In the genomic region with DNA sequence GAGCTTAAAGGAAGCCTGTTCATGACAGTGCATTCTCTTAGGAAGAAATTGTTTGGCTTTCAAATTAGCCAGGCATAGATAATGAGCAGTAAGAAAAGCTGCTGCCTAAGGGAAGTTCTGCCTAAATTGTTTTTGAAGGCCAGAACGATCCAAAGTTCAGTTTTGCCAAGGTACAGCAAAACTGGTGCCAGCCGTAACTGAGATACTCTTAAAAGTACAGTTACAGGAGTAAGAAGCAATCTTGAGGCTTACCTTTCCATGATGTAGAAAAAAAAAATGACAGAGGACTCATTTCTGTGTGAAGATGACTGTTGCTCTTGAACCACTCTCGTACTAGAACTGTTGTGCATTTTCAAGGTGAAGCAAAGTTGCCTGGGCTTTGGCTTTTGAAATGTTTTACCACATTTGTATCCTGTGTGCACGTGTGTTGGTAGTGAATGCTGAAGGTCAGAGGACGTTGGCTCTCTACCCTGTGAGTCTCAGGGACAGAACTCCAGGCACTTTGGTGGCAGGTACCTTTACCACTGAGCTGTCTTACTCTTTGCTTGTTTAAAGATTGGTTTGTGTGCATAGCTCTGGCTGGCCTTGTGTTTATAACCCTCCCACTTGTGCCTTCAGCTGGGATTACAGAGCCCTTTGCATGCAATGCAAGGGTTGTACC, we compare ENCODE assay signal across 9 mouse cellular contexts. TPM values are rescaled to one million over a fixed set of nuclear protein-coding genes. Genes with fewer than 3 reads are reported as not detected.
DNase-seq lines count a peak whose midpoint lies in the region; ATAC-seq and TF ChIP-seq lines count a peak whose summit lies in the region.
"Had no signal": no experiment of that assay in that cellular context is flagged by ENCODE, and none has a peak within 500 bp of the region (broad histone marks: within the 10 kb centered on the region; RNA-seq: fewer than 3 reads in every experiment).

No protein-coding gene starts in this region.

- no peak for ATAC-seq in lung, embryonic 14.5 days (ENCODE audit: insufficient read depth)
- ATAC-seq in lung, postnatal 0 days = no peak
- ATAC-seq in kidney, embryonic 15.5 days (replicated peaks; ENCODE audit: low FRiP score) = no peak
- ATAC-seq in neural tube, embryonic 13.5 days (ENCODE audit: low read depth) = no peak

- H3K4me3 ChIP-seq in lung, embryonic 14.5 days (ENCODE audit: low read depth, low read length) = no peak overlapping the region
- H3K4me3 ChIP-seq in lung, postnatal 0 days (ENCODE audit: low read depth, low read length) = no peak overlapping the region
- 0 out of 2 replicates have a peak overlapping the region, but pooled peaks have one; percentile 5 for H3K4me3 ChIP-seq in kidney, embryonic 15.5 days (replicated peaks)
- H3K4me3 ChIP-seq in neural tube, embryonic 13.5 days = no peak overlapping the region

- peak overlapping the region; percentile 4; the same call in 1 of the 2 replicates for H3K9ac ChIP-seq in lung, embryonic 14.5 days
- no peak overlapping the region for H3K9ac ChIP-seq in lung, postnatal 0 days (replicated peaks; ENCODE audit: low read depth)
- no peak overlapping the region for H3K9ac ChIP-seq in kidney, embryonic 15.5 days
- H3K9ac ChIP-seq in neural tube, embryonic 13.5 days = 0 out of 2 replicates have a peak overlapping the region, but pooled peaks have one; percentile 1

- 60% methylated on average over 5 of the region's 5 CpGs for WGBS in lung, embryonic 14.5 days
- 55% methylated on average over 5 of the region's 5 CpGs for WGBS in lung, postnatal 0 days
- WGBS in kidney, embryonic 15.5 days = 67% methylated on average over 5 of the region's 5 CpGs
- WGBS in neural tube, embryonic 13.5 days = 78% methylated on average over 5 of the region's 5 CpGs

- no peaks in the 10 kb centered on the region for H3K9me3 ChIP-seq in lung, embryonic 14.5 days (ENCODE audit: low read depth, low read length)
- H3K9me3 ChIP-seq in lung, postnatal 0 days (ENCODE audit: low read length) = no peaks in the 10 kb centered on the region
- H3K9me3 ChIP-seq in kidney, embryonic 15.5 days (replicated peaks) = no peaks in the 10 kb centered on the region
- H3K9me3 ChIP-seq in neural tube, embryonic 13.5 days = no peaks in the 10 kb centered on the region

- H3K4me2 ChIP-seq in lung, embryonic 14.5 days = peak overlapping the region; percentile 27; the same call in 1 of the 2 replicates
- H3K4me2 ChIP-seq in lung, postnatal 0 days (replicated peaks; ENCODE audit: low read depth, low read length) = no peak overlapping the region
- peak overlapping the region; percentile 17 for H3K4me2 ChIP-seq in kidney, embryonic 15.5 days
- H3K4me2 ChIP-seq in neural tube, embryonic 13.5 days = no peak overlapping the region

- H3K4me1 ChIP-seq in lung, embryonic 14.5 days (ENCODE audit: insufficient read depth) = peaks cover 8% of the 10 kb centered on the region
- peaks cover 10% of the 10 kb centered on the region; the same call in 1 of the 2 replicates for H3K4me1 ChIP-seq in lung, postnatal 0 days (ENCODE audit: insufficient read depth, low read depth, low read length)
- peaks cover 19% of the 10 kb centered on the region for H3K4me1 ChIP-seq in kidney, embryonic 15.5 days
- H3K4me1 ChIP-seq in neural tube, embryonic 13.5 days (replicated peaks) = peaks cover 31% of the 10 kb centered on the region

- TF ChIP-seq CTCF in lung, embryonic 14.5 days (IDR thresholded peaks at IDR 0.05; ENCODE audit: low read depth) = no peak
- TF ChIP-seq CTCF in lung, postnatal 0 days (IDR thresholded peaks at IDR 0.05) = no peak

- peaks cover 50% of the 10 kb centered on the region for H3K36me3 ChIP-seq in lung, embryonic 14.5 days (ENCODE audit: insufficient read depth)
- H3K36me3 ChIP-seq in lung, postnatal 0 days (ENCODE audit: insufficient read depth, low read length) = no peaks in the 10 kb centered on the region
- H3K36me3 ChIP-seq in kidney, embryonic 15.5 days = peaks cover 48% of the 10 kb centered on the region
- peaks cover 33% of the 10 kb centered on the region for H3K36me3 ChIP-seq in neural tube, embryonic 13.5 days

- peak; percentile 45 to 64 for DNase-seq in adrenal gland, adult (ENCODE audit: inconsistent age in 2 of 2, low spot score in 1 of 2)
- no peak for DNase-seq in adrenal gland, postnatal 4 days (ENCODE audit: low spot score in 2 of 2)
- DNase-seq in lung, embryonic 14.5 days = no peak
- no peak for DNase-seq in lung, postnatal 0 days (ENCODE audit: low spot score)
- no peak for DNase-seq in cerebellum, adult 9-11 months
- no peak for DNase-seq in cerebellum, postnatal 14 days
- DNase-seq: cerebellum, adult 11 months had no signal

- no peak for TF ChIP-seq EP300 in lung, postnatal 0 days (IDR thresholded peaks at IDR 0.05)

- no peaks in the 10 kb centered on the region for H3K27me3 ChIP-seq in lung, embryonic 14.5 days (ENCODE audit: insufficient read depth, low read length)
- H3K27me3 ChIP-seq in lung, postnatal 0 days (replicated peaks; ENCODE audit: insufficient read depth, low read length) = no peaks in the 10 kb centered on the region
- H3K27me3 ChIP-seq in kidney, embryonic 15.5 days = no peaks in the 10 kb centered on the region
- no peaks in the 10 kb centered on the region for H3K27me3 ChIP-seq in neural tube, embryonic 13.5 days

- no peak overlapping the region for H3K27ac ChIP-seq in lung, embryonic 14.5 days (ENCODE audit: low read depth)
- no peak overlapping the region for H3K27ac ChIP-seq in lung, postnatal 0 days (ENCODE audit: low read length)
- peak overlapping the region; percentile 38; the same call in 1 of the 2 replicates for H3K27ac ChIP-seq in kidney, embryonic 15.5 days
- no peak overlapping the region for H3K27ac ChIP-seq in neural tube, embryonic 13.5 days (replicated peaks)

RNA-seq across cellular contexts. Expression of a gene that starts 3.0 kb away (rescaled TPM):
- total RNA-seq in adrenal gland, postnatal 4 days (2021) = 10 to 100 TPM; 51.4 to 53.9 TPM
- 61.4 and 62.0 TPM in 2 replicates for polyA plus RNA-seq in lung, embryonic 14.5 days (2014; fragmentation: Nextera tagmentation; extraction: Ambion mirVana)
- 45.7 and 50.0 TPM in 2 replicates for polyA plus RNA-seq in lung, postnatal 0 days (2015; fragmentation: Nextera tagmentation; extraction: Ambion mirVana)
- 52.6 and 55.9 TPM in 2 replicates for polyA plus RNA-seq in kidney, embryonic 15.5 days (2015; fragmentation: Nextera tagmentation; extraction: Ambion mirVana)
- polyA plus RNA-seq in neural tube, embryonic 13.5 days (2015; fragmentation: Nextera tagmentation; extraction: Ambion mirVana) = 38.5 and 42.2 TPM in 2 replicates

RNA-seq across cellular contexts. Expression of a gene that starts 3.1 kb away (rescaled TPM):
- total RNA-seq in adrenal gland, postnatal 4 days (2021) = 100 to 1,000 TPM; 523 to 531 TPM
- 591 and 633 TPM in 2 replicates for polyA plus RNA-seq in lung, embryonic 14.5 days (2014; fragmentation: Nextera tagmentation; extraction: Ambion mirVana)
- 481 and 510 TPM in 2 replicates for polyA plus RNA-seq in lung, postnatal 0 days (2015; fragmentation: Nextera tagmentation; extraction: Ambion mirVana)
- 569 and 677 TPM in 2 replicates for polyA plus RNA-seq in kidney, embryonic 15.5 days (2015; fragmentation: Nextera tagmentation; extraction: Ambion mirVana)
- polyA plus RNA-seq in neural tube, embryonic 13.5 days (2015; fragmentation: Nextera tagmentation; extraction: Ambion mirVana) = 422 and 474 TPM in 2 replicates

RNA-seq across cellular contexts. Expression of a gene that starts 10.0 kb away (rescaled TPM):
- total RNA-seq in adrenal gland, postnatal 4 days (2021) = 1 to 10 TPM; 7.2 to 9.2 TPM
- polyA plus RNA-seq in lung, embryonic 14.5 days (2014; fragmentation: Nextera tagmentation; extraction: Ambion mirVana) = 31.4 and 31.6 TPM in 2 replicates
- 7.9 and 8.2 TPM in 2 replicates for polyA plus RNA-seq in lung, postnatal 0 days (2015; fragmentation: Nextera tagmentation; extraction: Ambion mirVana)
- polyA plus RNA-seq in kidney, embryonic 15.5 days (2015; fragmentation: Nextera tagmentation; extraction: Ambion mirVana) = 33.1 and 33.6 TPM in 2 replicates
- polyA plus RNA-seq in neural tube, embryonic 13.5 days (2015; fragmentation: Nextera tagmentation; extraction: Ambion mirVana) = 18.1 and 18.2 TPM in 2 replicates

RNA-seq across cellular contexts. Expression of a gene that starts 11.3 kb away (rescaled TPM):
- 1 to 10 TPM; 1.9 to 2.0 TPM for total RNA-seq in adrenal gland, postnatal 4 days (2021)
- 9.3 and 11.3 TPM in 2 replicates for polyA plus RNA-seq in lung, embryonic 14.5 days (2014; fragmentation: Nextera tagmentation; extraction: Ambion mirVana)
- polyA plus RNA-seq in lung, postnatal 0 days (2015; fragmentation: Nextera tagmentation; extraction: Ambion mirVana) = 5.8 and 6.3 TPM in 2 replicates
- 9.5 and 11.2 TPM in 2 replicates for polyA plus RNA-seq in kidney, embryonic 15.5 days (2015; fragmentation: Nextera tagmentation; extraction: Ambion mirVana)
- polyA plus RNA-seq in neural tube, embryonic 13.5 days (2015; fragmentation: Nextera tagmentation; extraction: Ambion mirVana) = 7.0 and 7.6 TPM in 2 replicates

RNA-seq across cellular contexts. Expression of a gene that starts 17.1 kb away (rescaled TPM):
- total RNA-seq in adrenal gland, postnatal 4 days (2021) = 1 to 10 TPM; 8.5 to 9.2 TPM
- 28.1 and 28.7 TPM in 2 replicates for polyA plus RNA-seq in lung, embryonic 14.5 days (2014; fragmentation: Nextera tagmentation; extraction: Ambion mirVana)
- polyA plus RNA-seq in lung, postnatal 0 days (2015; fragmentation: Nextera tagmentation; extraction: Ambion mirVana) = 6.3 and 6.4 TPM in 2 replicates
- polyA plus RNA-seq in kidney, embryonic 15.5 days (2015; fragmentation: Nextera tagmentation; extraction: Ambion mirVana) = 27.3 and 27.4 TPM in 2 replicates
- polyA plus RNA-seq in neural tube, embryonic 13.5 days (2015; fragmentation: Nextera tagmentation; extraction: Ambion mirVana) = 15.1 and 16.3 TPM in 2 replicates

Comparison
In these comparisons a context has a peak if more than half of its experiments do, and no peak if none do; other contexts are left out.
1. DNase-seq: peak in adrenal gland, adult (2 of 2); none in adrenal gland, postnatal 4 days (0 of 2), lung, embryonic 14.5 days (single experiment), lung, postnatal 0 days (single experiment), cerebellum, adult 9-11 months (single experiment) and cerebellum, postnatal 14 days (0 of 2).
2. H3K4me2 ChIP-seq: peak in lung, embryonic 14.5 days (single experiment) and kidney, embryonic 15.5 days (single experiment); none in lung, postnatal 0 days (single experiment) and neural tube, embryonic 13.5 days (single experiment).
3. H3K9ac ChIP-seq: peak in lung, embryonic 14.5 days (single experiment) and neural tube, embryonic 13.5 days (single experiment); none in lung, postnatal 0 days (single experiment) and kidney, embryonic 15.5 days (single experiment).